ENCODE assay signal across 8 mouse cellular contexts in the genomic region with DNA sequence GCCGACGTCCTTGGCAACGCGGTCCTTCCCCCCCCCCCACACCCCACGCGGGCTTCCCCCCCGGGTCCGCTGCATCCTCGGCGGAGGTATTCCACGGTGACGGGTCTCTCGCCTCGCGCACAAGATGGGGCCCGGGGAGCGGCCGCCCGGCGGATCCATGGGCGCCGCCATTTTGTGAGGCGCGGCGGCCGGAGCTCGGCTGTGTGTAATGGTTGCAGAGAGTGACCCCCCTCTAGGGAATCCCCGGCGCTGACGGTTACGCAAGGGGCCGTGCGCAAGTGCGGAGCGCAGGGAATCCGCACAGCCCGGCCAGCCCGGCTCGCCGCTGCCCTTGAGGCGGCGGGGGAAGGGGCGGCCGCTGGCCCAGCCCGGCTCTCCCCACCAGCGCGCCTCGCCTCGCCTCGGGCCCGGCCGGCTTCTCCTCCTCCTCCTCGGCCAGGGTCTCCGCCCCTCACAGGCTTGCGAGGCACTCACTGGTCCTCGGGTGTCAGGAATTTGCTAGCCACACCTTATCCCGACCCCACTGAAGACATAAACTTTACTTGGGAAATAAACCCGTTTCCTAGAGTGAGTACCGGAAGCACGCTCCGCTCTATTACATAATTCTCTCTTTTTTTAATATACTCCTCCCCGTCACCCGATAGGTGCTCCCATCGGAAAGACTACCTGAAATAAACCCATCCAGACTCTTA. TPM values are rescaled to one million over a fixed set of nuclear protein-coding genes. Genes with fewer than 3 reads are reported as not detected.
DNase-seq lines count a peak whose midpoint lies in the region; ATAC-seq and TF ChIP-seq lines count a peak whose summit lies in the region.

No protein-coding gene starts in this region.

- no peak for TF ChIP-seq CTCF in bone marrow macrophage, adult 2 months (IDR thresholded peaks at IDR 0.05; ENCODE audit: low read depth, low read length)
- TF ChIP-seq CTCF in spleen, adult 2 months (IDR thresholded peaks at IDR 0.05; ENCODE audit: extremely low read depth, insufficient read depth, insufficient read length, insufficient replicate concordance): no peak

- DNase-seq in B cell, adult 2 months: peak; percentile 81 to 85
- peak; percentile 92 to 95 for DNase-seq in heart, adult 9 months (ENCODE audit: low spot score in 2 of 2)
- DNase-seq in kidney, adult 9 months: peak; percentile 93
- peak; percentile 89 for DNase-seq in limb, embryonic 14.5 days (ENCODE audit: low spot score)
- peak in 1 of 2 experiments; percentile 77 for DNase-seq in spleen, adult 2 months (ENCODE audit: low read depth in 1 of 2, low spot score in 2 of 2)

- H3K4me3 ChIP-seq in bone marrow macrophage, adult 2 months (ENCODE audit: insufficient read depth, low read length): peak overlapping the region; percentile 97
- H3K4me3 ChIP-seq in embryonic facial prominence, embryonic 15.5 days (replicated peaks): peak overlapping the region; percentile 84
- peak overlapping the region; percentile 92 for H3K4me3 ChIP-seq in limb, embryonic 14.5 days (replicated peaks; ENCODE audit: low read length)
- H3K4me3 ChIP-seq in midbrain, embryonic 16.5 days (ENCODE audit: low read depth, low read length): peak overlapping the region; percentile 92
- peak overlapping the region; percentile 65 for H3K4me3 ChIP-seq in spleen, adult 2 months (ENCODE audit: extremely low read depth, insufficient read depth, insufficient read length)

- peaks cover 11% of the 10 kb centered on the region for H3K4me1 ChIP-seq in bone marrow macrophage, adult 2 months (ENCODE audit: control insufficient read depth, insufficient read depth, low read length)
- peaks cover 25% of the 10 kb centered on the region for H3K4me1 ChIP-seq in embryonic facial prominence, embryonic 15.5 days
- peaks cover 22% of the 10 kb centered on the region for H3K4me1 ChIP-seq in limb, embryonic 14.5 days (ENCODE audit: control insufficient read depth, insufficient read depth, low read length)
- peaks cover 36% of the 10 kb centered on the region for H3K4me1 ChIP-seq in midbrain, embryonic 16.5 days (ENCODE audit: control insufficient read depth, insufficient read depth, low read length)
- H3K4me1 ChIP-seq in spleen, adult 2 months (ENCODE audit: control insufficient read depth, insufficient read depth, insufficient read length): no peaks in the 10 kb centered on the region; the same call in none of the 2 replicates

- no peaks in the 10 kb centered on the region for H3K9me3 ChIP-seq in embryonic facial prominence, embryonic 15.5 days (replicated peaks)
- H3K9me3 ChIP-seq in limb, embryonic 14.5 days (ENCODE audit: control insufficient read depth, low read length): no peaks in the 10 kb centered on the region
- H3K9me3 ChIP-seq in midbrain, embryonic 16.5 days (replicated peaks; ENCODE audit: control insufficient read depth, low read length, poor library complexity, severe bottlenecking): no peaks in the 10 kb centered on the region

- peak overlapping the region; percentile 71 for H3K4me2 ChIP-seq in embryonic facial prominence, embryonic 15.5 days (replicated peaks)
- peak overlapping the region; percentile 82 for H3K4me2 ChIP-seq in limb, embryonic 14.5 days (replicated peaks; ENCODE audit: low read depth, low read length, severe bottlenecking)
- peak overlapping the region; percentile 86 for H3K4me2 ChIP-seq in midbrain, embryonic 16.5 days (ENCODE audit: low read length)

- ATAC-seq in embryonic facial prominence, embryonic 15.5 days (ENCODE audit: insufficient number of reproducible peaks, low FRiP score, low TSS enrichment, low read depth): peak; percentile 85
- peak; percentile 80 for ATAC-seq in limb, embryonic 14.5 days (ENCODE audit: low FRiP score, low read depth)
- ATAC-seq in midbrain, embryonic 16.5 days: peak; percentile 85

- 0% methylated on average over 61 of the region's 64 CpGs for WGBS in embryonic facial prominence, embryonic 15.5 days
- WGBS in limb, embryonic 14.5 days: under 1% methylated on average over 25 of the region's 64 CpGs
- under 1% methylated on average over 35 of the region's 64 CpGs for WGBS in midbrain, embryonic 16.5 days
- WGBS in spleen, adult 2 months: under 1% methylated on average over 64 of the region's 64 CpGs

- 0 out of 2 replicates have a peak, but pooled peaks cover 9% of the 10 kb centered on the region for H3K36me3 ChIP-seq in embryonic facial prominence, embryonic 15.5 days
- H3K36me3 ChIP-seq in limb, embryonic 14.5 days (ENCODE audit: control insufficient read depth, insufficient read depth, low read length): peaks cover 15% of the 10 kb centered on the region
- H3K36me3 ChIP-seq in midbrain, embryonic 16.5 days (ENCODE audit: control insufficient read depth, insufficient read depth, low read length): no peaks in the 10 kb centered on the region
- no peaks in the 10 kb centered on the region for H3K36me3 ChIP-seq in spleen, adult 2 months (ENCODE audit: control insufficient read depth, insufficient read depth, low read length)

- H3K9ac ChIP-seq in embryonic facial prominence, embryonic 15.5 days: peak overlapping the region; percentile 90
- peak overlapping the region; percentile 99 for H3K9ac ChIP-seq in limb, embryonic 14.5 days (ENCODE audit: low read depth, low read length, severe bottlenecking)
- peak overlapping the region; percentile 99 for H3K9ac ChIP-seq in midbrain, embryonic 16.5 days (ENCODE audit: low read depth, low read length)

- peak overlapping the region; percentile 97 for H3K27ac ChIP-seq in bone marrow macrophage, adult 2 months (ENCODE audit: insufficient read depth, low read depth, low read length)
- H3K27ac ChIP-seq in embryonic facial prominence, embryonic 15.5 days (replicated peaks): peak overlapping the region; percentile 100
- H3K27ac ChIP-seq in limb, embryonic 14.5 days (replicated peaks; ENCODE audit: low read depth, low read length): peak overlapping the region; percentile 100
- H3K27ac ChIP-seq in midbrain, embryonic 16.5 days (ENCODE audit: low read length): peak overlapping the region; percentile 100
- H3K27ac ChIP-seq in spleen, adult 2 months (ENCODE audit: insufficient read depth, low read length): peak overlapping the region; percentile 100

- no peak for TF ChIP-seq POLR2A in bone marrow macrophage, adult 2 months (IDR thresholded peaks at IDR 0.05; ENCODE audit: borderline replicate concordance, low read depth, low read length)
- 0 out of 2 replicates have a peak, but pooled peaks have one; percentile 73 for TF ChIP-seq POLR2A in limb, embryonic 14.5 days (IDR thresholded peaks at IDR 0.05; ENCODE audit: borderline replicate concordance, extremely low read depth, insufficient read depth, insufficient read length)
- peak; percentile 20 for TF ChIP-seq POLR2A in spleen, adult 2 months (IDR thresholded peaks at IDR 0.05; ENCODE audit: low read depth, low read length)

- H3K27me3 ChIP-seq in embryonic facial prominence, embryonic 15.5 days: no peaks in the 10 kb centered on the region
- no peaks in the 10 kb centered on the region for H3K27me3 ChIP-seq in limb, embryonic 14.5 days (ENCODE audit: control insufficient read depth, insufficient read depth, low read length)
- H3K27me3 ChIP-seq in midbrain, embryonic 16.5 days (ENCODE audit: control insufficient read depth, insufficient read depth, low read depth, low read length): no peaks in the 10 kb centered on the region
- H3K27me3 ChIP-seq in spleen, adult 2 months (ENCODE audit: control insufficient read depth, insufficient read depth, low read length): no peaks in the 10 kb centered on the region

RNA-seq across cellular contexts. Expression of a gene that starts 1.8 kb away (rescaled TPM):
- polyA plus RNA-seq in bone marrow macrophage, adult 2 months (2012; ENCODE audit: insufficient read depth, insufficient read length, missing spikeins): 14.5 and 17.4 TPM in 2 replicates
- polyA plus RNA-seq in embryonic facial prominence, embryonic 15.5 days (2015; fragmentation: Nextera tagmentation; extraction: Ambion mirVana): 21.3 and 22.8 TPM in 2 replicates
- polyA plus RNA-seq in limb, embryonic 14.5 days (2012; rRNA removed): 30.9 and 35.9 TPM in 2 replicates
- 28.7 and 32.7 TPM in 2 replicates for polyA plus RNA-seq in limb, embryonic 14.5 days (2014; fragmentation: Nextera tagmentation; extraction: Ambion mirVana)
- 17.8 and 21.2 TPM in 2 replicates for polyA plus RNA-seq in midbrain, embryonic 16.5 days (2015; fragmentation: Nextera tagmentation; extraction: Ambion mirVana)
- polyA plus RNA-seq in spleen, adult 2 months (2012; rRNA removed): 12.1 and 14.1 TPM in 2 replicates
